Mouse (Mus musculus) cerebellum, postnatal 36 days (tissue): ENCODE measurements around the gene Paf1.

Source experiments
- DNase-seq, 2 experiments: peaks; one replicate each; pipeline ENCODE4 v3.0.0; 2021 to 2022; ENCODE audit warnings: mixed read lengths in 2 of 2

Paf1 gene

DNA sequence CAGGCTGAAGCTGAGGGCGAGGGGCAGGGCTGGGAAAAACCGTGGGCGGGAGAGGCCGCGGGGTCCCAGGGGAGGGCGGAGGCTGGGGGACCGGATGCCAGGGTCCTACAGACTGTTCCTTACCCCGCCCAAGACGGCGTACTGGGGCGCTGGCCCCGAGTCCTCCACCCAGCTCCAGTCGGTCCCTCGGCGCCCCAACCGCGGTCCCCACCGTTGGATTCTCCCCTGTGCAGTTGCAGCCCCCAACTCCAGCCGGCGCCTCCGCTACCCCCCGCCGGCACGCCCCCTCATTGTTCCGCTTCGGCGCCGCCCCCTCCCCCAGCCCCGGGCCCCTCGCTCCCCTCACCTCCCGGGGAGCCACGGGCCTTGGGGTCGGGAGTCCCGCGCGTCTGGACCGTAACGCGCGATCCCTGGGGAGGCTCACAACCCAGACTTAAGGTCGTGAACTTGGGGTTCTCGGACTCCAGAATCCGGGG is 21.2 kb upstream of the Paf1 start:
- DNase-seq = no peak

DNA sequence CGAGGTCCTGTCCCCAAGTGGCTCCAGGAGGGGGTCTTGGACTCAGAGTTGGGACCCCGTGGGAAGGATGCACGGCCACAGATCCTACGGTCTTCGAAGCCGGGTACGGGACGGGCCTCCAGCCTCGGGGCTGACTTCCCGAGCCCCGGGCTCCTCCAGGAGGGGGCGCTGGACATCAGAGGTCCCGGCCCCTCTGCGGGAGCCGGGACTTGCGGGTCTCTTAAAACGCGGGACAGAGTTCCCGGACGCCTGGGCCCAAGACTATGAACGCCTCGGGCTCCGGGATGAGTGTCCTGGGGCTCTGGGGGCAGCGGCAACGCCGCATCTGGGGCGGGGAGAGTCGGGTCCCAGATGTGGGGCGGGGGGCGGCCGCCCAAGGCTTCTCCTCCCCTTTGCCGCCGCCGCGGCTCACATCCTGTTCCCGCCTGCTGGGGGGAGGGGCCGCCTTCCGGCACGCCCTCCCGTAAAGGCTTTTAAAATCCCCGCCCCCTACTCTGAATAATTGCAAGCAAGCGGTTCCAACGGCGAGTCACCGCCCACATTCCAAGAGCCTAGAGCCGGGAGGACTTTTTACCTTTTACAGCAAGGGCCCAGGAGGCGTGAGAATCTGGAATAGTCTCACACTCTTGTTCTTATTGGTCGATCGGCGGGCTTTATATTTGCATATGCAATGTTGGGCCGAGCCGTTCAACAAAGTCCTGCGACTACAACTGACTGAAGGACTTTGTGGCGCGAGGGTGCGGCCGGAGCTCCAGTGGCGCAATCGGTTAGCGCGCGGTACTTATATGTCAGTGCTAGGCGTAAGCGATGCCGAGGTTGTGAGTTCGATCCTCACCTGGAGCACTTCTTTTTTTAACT is 20.3 kb upstream of the Paf1 start, which contains the start of gene Plekhg2:
TSS of gene Plekhg2 (minus strand) at position 349 of the 858 bp plus-strand sequence.
- peak; percentile 88 to 96 for DNase-seq

DNA sequence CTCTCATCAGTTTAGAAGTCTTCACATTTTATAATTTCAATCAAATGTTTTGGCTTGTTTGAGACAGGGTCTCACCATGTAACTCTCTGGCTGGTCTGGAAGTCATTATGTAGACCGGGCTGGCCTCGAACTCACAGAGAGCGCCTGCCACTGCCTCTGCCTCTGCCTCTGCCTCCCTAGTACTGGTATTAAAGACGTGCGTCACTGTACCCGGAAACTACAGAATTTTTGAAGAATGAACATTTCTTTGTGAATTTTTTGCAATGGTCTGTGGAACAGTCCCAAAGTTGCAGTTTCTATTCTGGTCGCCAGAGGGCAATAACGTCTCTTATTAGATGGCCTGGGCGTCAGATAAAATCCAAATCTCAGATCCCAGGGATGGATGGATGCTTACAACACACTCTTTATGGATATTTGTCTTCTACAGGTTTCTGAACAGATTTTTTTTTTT is 19.6 kb upstream of the Paf1 start:
- DNase-seq = peak; percentile 68 to 82

DNA sequence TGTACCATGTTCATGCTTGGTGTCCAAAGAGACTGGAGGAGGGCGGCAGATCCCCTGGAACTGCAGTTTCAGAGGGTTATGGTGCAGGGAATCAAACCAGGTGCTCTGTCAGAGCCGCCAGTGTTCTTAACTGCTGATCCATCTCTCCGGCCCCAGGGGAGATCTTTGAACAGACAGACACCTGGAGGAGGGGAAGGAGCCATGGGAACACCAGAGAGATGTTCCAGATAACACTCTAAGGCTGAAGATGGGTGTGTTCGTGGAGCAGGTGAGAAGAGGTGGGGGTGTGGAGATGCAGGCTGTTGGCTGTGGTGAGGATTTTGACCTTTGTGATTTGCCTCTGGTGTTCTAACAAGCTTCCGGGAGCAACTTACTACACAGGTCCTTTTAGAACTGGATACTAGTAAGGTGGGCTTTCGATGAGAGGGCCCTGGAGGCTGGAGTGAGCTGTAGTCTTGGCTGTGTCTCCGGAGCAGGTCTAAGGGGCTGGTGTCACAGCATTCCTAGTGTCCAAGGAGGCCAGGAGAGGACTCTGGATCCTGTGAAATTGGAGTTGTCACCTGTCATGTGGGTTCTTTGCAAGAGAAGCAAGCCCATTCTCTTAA is 18.8 kb upstream of the Paf1 start:
- DNase-seq = no peak

- DNase-seq = no peak
Measured at GRCm38 (mm10) chr7:28374647-28375046, 18.1 kb upstream of the Paf1 start.

- peak; percentile 51 to 64 for DNase-seq
Measured at GRCm38 (mm10) chr7:28375176-28375921, 17.4 kb upstream of the Paf1 start.

DNA sequence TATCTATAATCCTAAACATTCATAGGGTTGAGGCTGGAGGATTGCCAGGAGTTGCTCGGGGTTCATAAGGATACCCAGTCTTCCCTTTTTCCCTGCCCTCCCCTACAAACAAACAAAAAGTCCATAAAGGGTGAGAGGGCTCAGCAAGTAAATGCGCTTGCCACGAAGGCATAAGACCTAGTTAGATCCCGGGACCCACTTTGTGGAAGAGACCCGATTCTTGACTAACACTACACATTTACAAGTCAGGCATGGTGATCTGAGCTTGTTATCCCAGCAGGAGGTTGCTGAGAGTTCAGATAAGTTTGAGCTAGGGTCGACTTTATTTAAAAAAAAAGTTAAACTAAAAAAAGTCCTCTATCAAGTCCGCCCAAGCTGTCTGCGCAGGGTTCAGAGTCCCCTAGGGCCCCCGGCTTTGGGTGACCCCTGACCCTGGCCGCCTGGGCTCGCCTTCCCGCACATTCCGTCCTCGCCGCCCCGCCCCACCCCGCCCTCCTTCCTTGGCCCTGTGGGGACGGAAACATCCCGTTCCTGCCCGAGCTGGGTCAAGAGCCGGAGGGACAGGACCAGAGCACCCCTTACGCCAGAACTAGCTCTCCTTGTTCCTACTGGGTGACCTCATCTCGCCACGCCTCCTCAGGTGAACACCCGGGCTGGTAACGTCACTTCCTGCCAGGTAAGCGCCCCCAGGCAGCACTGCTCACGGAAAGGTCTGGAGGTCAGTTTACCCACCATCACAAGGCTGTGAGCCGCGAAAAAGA is 16.6 kb upstream of the Paf1 start:
- DNase-seq = peak in 1 of 2 experiments; percentile 33

DNA sequence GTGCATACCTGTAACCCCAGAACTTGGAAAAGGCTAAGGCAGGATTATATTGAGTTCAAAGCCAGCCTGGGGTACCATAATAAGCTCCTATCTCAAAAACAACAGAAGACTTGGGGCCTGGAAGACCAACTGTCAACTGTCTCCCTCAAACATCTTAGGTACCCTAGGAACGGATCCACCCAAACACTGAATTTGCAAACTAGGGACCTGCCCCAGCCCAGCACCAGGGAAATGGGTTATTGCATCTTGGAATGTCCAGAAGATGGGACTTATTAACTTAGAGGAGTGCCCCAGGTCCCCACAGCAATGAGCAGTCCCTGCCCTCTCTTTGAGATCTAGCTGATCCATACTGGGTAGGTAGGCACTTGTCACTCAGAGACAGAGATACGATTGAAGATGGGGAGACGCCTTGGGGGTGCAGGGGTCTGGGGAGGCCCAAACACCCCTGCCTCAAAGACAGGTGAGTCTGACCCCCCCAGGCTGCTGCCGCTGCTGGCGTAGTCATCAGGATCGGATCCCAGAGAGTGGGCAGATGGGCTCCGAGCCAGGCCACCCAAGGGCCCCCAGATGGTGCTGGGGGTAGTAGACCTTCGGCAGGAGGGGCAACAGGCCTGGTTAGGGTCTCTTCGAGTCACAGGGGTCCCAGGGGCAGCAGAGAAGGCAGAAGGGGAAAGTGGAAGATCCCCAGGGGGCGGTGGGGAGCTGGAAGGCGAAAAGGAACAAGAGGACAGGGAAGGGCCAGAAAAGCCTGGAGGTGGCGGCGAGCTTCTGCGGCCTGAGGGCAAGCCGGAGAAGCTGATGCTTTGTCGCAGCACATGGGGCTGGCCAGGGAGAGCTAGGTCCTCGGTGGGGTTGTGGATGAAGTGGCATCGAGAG is 15.3 kb upstream of the Paf1 start:
- DNase-seq = no peak

DNA sequence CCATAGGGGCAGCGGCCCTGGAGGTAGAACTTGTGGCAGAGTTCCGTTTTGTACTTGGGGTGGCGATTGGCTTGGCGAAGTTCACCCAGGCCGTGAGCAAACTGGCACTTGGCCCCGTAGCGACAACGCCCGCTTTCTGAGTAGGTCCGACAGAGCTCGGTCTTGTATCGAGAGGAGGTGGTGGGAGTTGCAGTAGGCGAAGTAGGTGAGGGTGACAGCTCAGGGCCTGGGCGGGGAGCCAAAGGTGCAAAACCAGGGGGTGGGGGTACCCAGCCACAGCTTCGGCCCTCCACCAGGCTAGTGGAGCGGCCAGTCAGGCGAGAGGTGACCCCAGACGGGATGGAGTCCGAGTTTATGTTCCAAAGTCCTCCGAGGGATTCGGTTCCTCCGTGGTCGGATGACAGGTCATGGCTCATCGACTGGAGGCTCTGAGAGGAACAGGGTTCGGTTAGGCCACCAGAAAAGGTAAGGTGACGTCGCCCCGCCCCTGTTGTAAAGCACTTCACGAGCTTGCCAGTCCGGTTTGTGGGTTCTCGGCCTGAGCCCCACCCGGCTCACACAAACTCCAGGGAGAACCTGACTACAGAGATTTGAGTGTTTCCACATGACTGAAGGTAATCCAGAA is 14.6 kb upstream of the Paf1 start:
- no peak for DNase-seq

- peak; percentile 51 to 64 for DNase-seq
Measured at GRCm38 (mm10) chr7:28378769-28379651, 13.7 kb upstream of the Paf1 start.

GRCm38 (mm10) chr7:28380237-28381016 is 12.3 kb upstream of the Paf1 start, which contains the start of gene Zfp36:
Zfp36 (minus strand) TSS chr7:28380253.
- no peak for DNase-seq

- DNase-seq = no peak
Measured at GRCm38 (mm10) chr7:28381017-28381790, 11.5 kb upstream of the Paf1 start.

GRCm38 (mm10) chr7:28381938-28382337 is 10.8 kb upstream of the Paf1 start:
- DNase-seq = peak; percentile 27

DNA sequence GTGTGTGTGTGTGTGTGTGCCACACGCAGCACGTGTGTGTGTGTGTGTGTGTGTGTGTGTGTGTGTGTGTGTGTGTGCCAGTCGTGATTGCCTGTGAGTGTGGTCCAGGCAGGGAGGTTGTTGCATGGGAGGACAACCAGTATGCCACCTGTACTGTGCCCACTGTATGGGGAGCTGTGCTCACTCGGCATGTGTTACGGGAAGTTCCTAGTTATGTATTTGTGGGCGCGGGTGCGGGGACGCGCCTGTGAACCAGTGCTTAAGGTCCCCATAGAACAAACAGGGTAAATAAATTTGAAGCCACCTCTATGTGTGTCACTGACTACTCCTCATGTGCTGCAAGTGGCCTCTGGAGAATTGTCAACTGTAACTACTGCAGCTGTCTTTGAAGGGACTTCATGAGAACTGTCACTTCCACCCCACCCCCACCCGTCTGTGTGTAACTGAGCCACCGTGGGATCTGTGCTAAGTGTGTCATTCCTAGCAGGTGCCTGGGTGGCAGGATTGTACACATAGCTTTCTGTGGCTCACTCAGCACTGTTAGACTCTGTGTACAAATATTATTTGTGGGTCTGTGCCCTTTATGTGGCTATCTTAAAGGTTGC is 10.3 kb upstream of the Paf1 start:
- no peak for DNase-seq

DNA sequence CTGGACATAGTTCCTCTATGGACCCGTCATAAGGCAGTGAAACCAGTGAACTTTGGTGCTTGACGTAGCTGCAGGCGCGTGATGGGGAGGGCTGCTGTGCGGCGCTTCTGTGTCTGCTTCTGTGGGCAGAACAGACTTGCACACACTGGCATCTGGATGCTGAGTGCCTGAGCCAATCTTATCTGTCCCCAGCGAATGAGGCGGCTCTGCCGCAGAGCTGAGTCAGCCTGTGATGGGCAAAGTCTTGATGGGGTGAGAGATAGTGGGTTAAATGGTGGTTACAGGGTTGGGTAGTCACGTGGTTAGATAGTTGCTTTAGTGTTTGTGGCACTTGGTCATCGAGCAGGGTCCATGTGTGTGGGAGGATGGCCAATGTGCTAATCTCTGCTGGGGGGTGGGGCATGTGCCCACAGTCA is 9.8 kb upstream of the Paf1 start:
- no peak for DNase-seq

GRCm38 (mm10) chr7:28383606-28384005 is 9.1 kb upstream of the Paf1 start:
- DNase-seq = no peak

- DNase-seq = no peak
Measured at GRCm38 (mm10) chr7:28384162-28384561, 8.6 kb upstream of the Paf1 start.

DNA sequence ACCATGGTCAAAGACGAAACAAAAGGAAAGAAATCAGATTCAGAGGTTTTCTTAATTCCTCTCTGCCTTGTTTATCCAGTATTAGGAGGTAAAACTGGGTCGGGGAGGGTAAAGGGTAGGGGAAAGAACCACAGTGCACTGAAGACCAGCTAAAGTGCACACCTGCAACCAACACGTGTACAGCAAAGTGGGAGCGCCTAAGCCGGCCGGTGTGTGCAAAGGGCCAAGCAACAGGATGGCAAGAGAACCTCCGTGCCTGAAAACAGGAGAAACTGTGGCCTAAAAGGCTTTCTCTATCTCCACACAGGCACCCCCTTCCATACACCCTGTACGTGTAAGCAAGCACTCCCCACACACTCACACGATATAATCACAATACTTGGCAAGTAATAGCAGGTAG is 7.6 kb upstream of the Paf1 start:
- DNase-seq = no peak
